Mouse (Mus musculus) midbrain, embryonic 13.5 days (tissue): ENCODE measurements around the gene Mex3a. TPM values are rescaled to one million over a fixed set of nuclear protein-coding genes. Genes with fewer than 3 reads are reported as not detected.
A peak's percentile ranks its signal among the peaks of the same experiment; 100 is the strongest.

Experiments
- ATAC-seq: fragments of 200-750 bp; cut with Nextera tagmentation; 2 replicates; pipeline ENCODE4 v1.8.0; 2017; ENCODE audit warnings: mild to moderate bottlenecking, moderate TSS enrichment, moderate library complexity
- H3K27ac ChIP-seq: fragments of 300-500 bp; sonication (generic); 2 replicates; pipeline ENCODE4 v1.5.1; 2015; ENCODE audit warnings: inconsistent platforms, mild to moderate bottlenecking, moderate library complexity
- H3K27me3 ChIP-seq: fragments of 300-500 bp; sonication (generic); 2 replicates; pipeline ENCODE4 v1.6.1; 2015; ENCODE audit warnings: mild to moderate bottlenecking, inconsistent platforms
- H3K36me3 ChIP-seq: fragments of 300-500 bp; sonication (generic); 2 replicates; pipeline ENCODE4 v1.6.1; 2015; ENCODE audit warnings: mild to moderate bottlenecking, inconsistent platforms
- H3K4me1 ChIP-seq: fragments of 300-500 bp; sonication (generic); replicated peaks from 2 replicates; pipeline ENCODE4 v1.6.1; 2015; ENCODE audit warnings: inconsistent platforms
- H3K4me2 ChIP-seq: fragments of 300-500 bp; sonication (generic); replicated peaks from 2 replicates; pipeline ENCODE4 v1.6.1; 2015; ENCODE audit warnings: moderate library complexity, mild to moderate bottlenecking, inconsistent platforms
- H3K4me3 ChIP-seq: fragments of 300-500 bp; sonication (generic); replicated peaks from 2 replicates; pipeline ENCODE4 v1.5.1; 2015; ENCODE audit warnings: mild to moderate bottlenecking, inconsistent platforms
- H3K9ac ChIP-seq: fragments of 300-500 bp; sonication (generic); replicated peaks from 2 replicates; pipeline ENCODE4 v1.6.1; 2015; ENCODE audit warnings: mild to moderate bottlenecking, inconsistent platforms
- H3K9me3 ChIP-seq: fragments of 300-500 bp; sonication (generic); 2 replicates; pipeline ENCODE4 v1.6.1; 2016; ENCODE audit warnings: mild to moderate bottlenecking, inconsistent platforms
- WGBS: fragments of 180-500 bp; shearing (Covaris S2); methylation state at CpG from one replicate; pipeline ENCODE4 v1.1.7; 2015; 5-methylcytosine and 5-hydroxymethylcytosine counted together
- polyA plus RNA-seq: library from polyadenylated mRNA; unstranded; fragments of >200 nt; fragmentation: Nextera tagmentation; extraction: Ambion mirVana; gene quantifications from 2 replicates; pipeline ENCODE4 v1.2.1, GENCODE M21; 2015

Gene Mex3a
- polyA plus RNA-seq, 1 experiment from 2014 or later: 49.5 TPM

GRCm38 (mm10) chr3:88520078-88520477 is 12.1 kb upstream of the Mex3a start:
- 75% methylated on average over 2 of the region's 2 CpGs for WGBS
- ATAC-seq: no peak
- H3K27ac ChIP-seq: no peak overlapping the region

GRCm38 (mm10) chr3:88521156-88521555 is 11.0 kb upstream of the Mex3a start:
- no peak overlapping the region for H3K27ac ChIP-seq
- no peak overlapping the region for H3K9ac ChIP-seq
- no peaks in the 10 kb centered on the region for H3K9me3 ChIP-seq
- no peak for ATAC-seq
- H3K27me3 ChIP-seq: no peaks in the 10 kb centered on the region
- H3K4me2 ChIP-seq: no peak overlapping the region
- H3K4me3 ChIP-seq: no peak overlapping the region
- H3K4me1 ChIP-seq: peaks cover 14% of the 10 kb centered on the region
- peaks cover 27% of the 10 kb centered on the region for H3K36me3 ChIP-seq
- 92% methylated on average over 6 of the region's 6 CpGs for WGBS

More at GRCm38 (mm10) chr3:88520078-88520477, 12.1 kb upstream of the Mex3a start:
- H3K4me2 ChIP-seq: no peak overlapping the region
- peaks cover 24% of the 10 kb centered on the region for H3K36me3 ChIP-seq
- H3K4me1 ChIP-seq: peaks cover 5% of the 10 kb centered on the region; the same call in 1 of the 2 replicates
- H3K4me3 ChIP-seq: no peak overlapping the region
- no peaks in the 10 kb centered on the region for H3K9me3 ChIP-seq
- no peaks in the 10 kb centered on the region for H3K27me3 ChIP-seq
- H3K9ac ChIP-seq: no peak overlapping the region

GRCm38 (mm10) chr3:88521803-88522331 is 10.3 kb upstream of the Mex3a start:
- no peak overlapping the region for H3K9ac ChIP-seq
- no peaks in the 10 kb centered on the region for H3K27me3 ChIP-seq
- H3K4me1 ChIP-seq: peaks cover 21% of the 10 kb centered on the region
- no peak overlapping the region for H3K4me2 ChIP-seq
- H3K9me3 ChIP-seq: no peaks in the 10 kb centered on the region
- ATAC-seq: peak; percentile 47
- H3K4me3 ChIP-seq: no peak overlapping the region
- 35% methylated on average over 9 of the region's 9 CpGs for WGBS
- H3K27ac ChIP-seq: no peak overlapping the region
- peaks cover 27% of the 10 kb centered on the region for H3K36me3 ChIP-seq

GRCm38 (mm10) chr3:88523027-88523426 is 9.2 kb upstream of the Mex3a start:
- Histone ChIP-seq H3K36me3 (peaks cover 27% of the 10 kb centered on the region), H3K9me3 (no peaks in the 10 kb centered on the region), H3K27me3 (no peaks in the 10 kb centered on the region), H3K4me1 (peaks cover 33% of the 10 kb centered on the region), H3K4me3 (no peak overlapping the region), H3K27ac (no peak overlapping the region), H3K9ac (no peak overlapping the region), H3K4me2 (no peak overlapping the region)
- 95% methylated on average over 8 of the region's 8 CpGs for WGBS
- ATAC-seq: no peak

GRCm38 (mm10) chr3:88525021-88525420 is 7.2 kb upstream of the Mex3a start:
- 88% methylated on average over 5 of the region's 5 CpGs for WGBS
- Histone ChIP-seq H3K4me3 (no peak overlapping the region), H3K9ac (0 out of 2 replicates have a peak overlapping the region, but pooled peaks have one; percentile 30), H3K36me3 (peaks cover 27% of the 10 kb centered on the region), H3K27ac (no peak overlapping the region), H3K27me3 (no peaks in the 10 kb centered on the region), H3K9me3 (no peaks in the 10 kb centered on the region), H3K4me2 (no peak overlapping the region), H3K4me1 (peaks cover 52% of the 10 kb centered on the region)
- ATAC-seq: no peak

- Histone ChIP-seq H3K9me3 (no peaks in the 10 kb centered on the region), H3K36me3 (peaks cover 27% of the 10 kb centered on the region), H3K4me2 (peak overlapping the region; percentile 46), H3K9ac (peak overlapping the region; percentile 43; the same call in 1 of the 2 replicates), H3K4me3 (peak overlapping the region; percentile 21), H3K27me3 (no peaks in the 10 kb centered on the region), H3K4me1 (peaks cover 58% of the 10 kb centered on the region), H3K27ac (peak overlapping the region; percentile 36; the same call in 1 of the 2 replicates)
- ATAC-seq: peak; percentile 68
- 36% methylated on average over 17 of the region's 17 CpGs for WGBS
Measured at GRCm38 (mm10) chr3:88526157-88527131, 5.8 kb upstream of the Mex3a start.

GRCm38 (mm10) chr3:88527565-88527964 is 4.6 kb upstream of the Mex3a start:
- H3K9ac ChIP-seq: peak overlapping the region; percentile 65
- WGBS: 29% methylated on average over 8 of the region's 8 CpGs
- no peak for ATAC-seq
- no peaks in the 10 kb centered on the region for H3K9me3 ChIP-seq
- peak overlapping the region; percentile 89 for H3K4me2 ChIP-seq
- H3K4me1 ChIP-seq: peaks cover 53% of the 10 kb centered on the region
- peak overlapping the region; percentile 18 for H3K4me3 ChIP-seq
- H3K36me3 ChIP-seq: peaks cover 27% of the 10 kb centered on the region
- H3K27me3 ChIP-seq: no peaks in the 10 kb centered on the region
- peak overlapping the region; percentile 73 for H3K27ac ChIP-seq

- Histone ChIP-seq H3K4me1 (peaks cover 53% of the 10 kb centered on the region), H3K4me3 (peak overlapping the region; percentile 94; the same call in 1 of the 2 replicates), H3K4me2 (peak overlapping the region; percentile 89), H3K9me3 (no peaks in the 10 kb centered on the region), H3K27me3 (no peaks in the 10 kb centered on the region), H3K36me3 (peaks cover 18% of the 10 kb centered on the region), H3K27ac (no peak overlapping the region), H3K9ac (no peak overlapping the region)
- no peak for ATAC-seq
- 83% methylated on average over 11 of the region's 11 CpGs for whole genome bisulfite sequencing
Measured at GRCm38 (mm10) chr3:88528646-88529045, 3.5 kb upstream of the Mex3a start.

- 15% methylated on average over 7 of the region's 7 CpGs for WGBS
- Histone ChIP-seq H3K27ac (peak overlapping the region; percentile 99), H3K27me3 (no peaks in the 10 kb centered on the region), H3K4me1 (peaks cover 57% of the 10 kb centered on the region), H3K36me3 (peaks cover 10% of the 10 kb centered on the region), H3K9ac (peak overlapping the region; percentile 100), H3K4me3 (peak overlapping the region; percentile 94), H3K4me2 (peak overlapping the region; percentile 89), H3K9me3 (no peaks in the 10 kb centered on the region)
- ATAC-seq: no peak
Measured at GRCm38 (mm10) chr3:88529204-88530000, 2.8 kb upstream of the Mex3a start.

- Histone ChIP-seq H3K9me3 (no peaks in the 10 kb centered on the region), H3K36me3 (peaks cover 2% of the 10 kb centered on the region), H3K27ac (peak overlapping the region; percentile 99), H3K9ac (peak overlapping the region; percentile 100), H3K4me2 (peak overlapping the region; percentile 89), H3K4me3 (peak overlapping the region; percentile 94), H3K4me1 (peaks cover 65% of the 10 kb centered on the region), H3K27me3 (no peaks in the 10 kb centered on the region)
- 7% methylated on average over 11 of the region's 11 CpGs for WGBS
- ATAC-seq: no peak
Measured at GRCm38 (mm10) chr3:88530082-88530864, 1.9 kb upstream of the Mex3a start.
